Mouse (Mus musculus) lung, embryonic 16.5 days (tissue): ENCODE measurements around the gene Cyp2d11. TPM values are rescaled to one million over a fixed set of nuclear protein-coding genes. Genes with fewer than 3 reads are reported as not detected.

ENCODE experiments used
- ATAC-seq: fragments of 200-750 bp; cut with Nextera tagmentation; 2 replicates; pipeline ENCODE4 v1.8.0; 2017; ENCODE audit warnings: low read depth, mild to moderate bottlenecking, moderate library complexity
- H3K27ac ChIP-seq: fragments of 300-500 bp; sonication (generic); 2 replicates; pipeline ENCODE4 v1.5.1; 2014; ENCODE audit warnings: mild to moderate bottlenecking, control low read depth, low read length
- H3K27me3 ChIP-seq: fragments of 300-500 bp; sonication (generic); 2 replicates; pipeline ENCODE4 v1.6.1; 2014; ENCODE audit warnings: low read depth, low read length, mixed read lengths; ENCODE audit not compliant: control insufficient read depth, insufficient read depth
- H3K36me3 ChIP-seq: fragments of 300-500 bp; sonication (generic); 2 replicates; pipeline ENCODE4 v1.6.1; 2014; ENCODE audit warnings: low read length; ENCODE audit not compliant: control insufficient read depth, insufficient read depth
- H3K4me1 ChIP-seq: fragments of 300-500 bp; sonication (generic); replicated peaks from 2 replicates; pipeline ENCODE4 v1.6.1; 2014; ENCODE audit warnings: low read length, mixed read lengths; ENCODE audit not compliant: control insufficient read depth, insufficient read depth
- H3K4me2 ChIP-seq: fragments of 300-500 bp; sonication (generic); 2 replicates; pipeline ENCODE4 v1.6.1; 2014; ENCODE audit warnings: low read depth, low read length, control low read depth
- H3K4me3 ChIP-seq: fragments of 300-500 bp; sonication (generic); 2 replicates; pipeline ENCODE4 v1.5.1; 2014; ENCODE audit warnings: mild to moderate bottlenecking, low read length, control low read depth
- H3K9ac ChIP-seq: fragments of 300-500 bp; sonication (generic); 2 replicates; pipeline ENCODE4 v1.6.1; 2014; ENCODE audit warnings: low read length, control low read depth
- H3K9me3 ChIP-seq: fragments of 300-500 bp; sonication (generic); 2 replicates; pipeline ENCODE4 v1.6.1; 2016; ENCODE audit warnings: low read length; ENCODE audit not compliant: control insufficient read depth
- WGBS: fragments of 180-500 bp; shearing (Covaris S2); extraction: QIAGEN DNeasy Blood & Tissue Kit; methylation state at CpG from one replicate; pipeline ENCODE4 v1.1.7; 2014; 5-methylcytosine and 5-hydroxymethylcytosine counted together
- polyA plus RNA-seq: library from polyadenylated mRNA; unstranded; fragments of >200 nt; fragmentation: Nextera tagmentation; extraction: Ambion mirVana; gene quantifications from 2 replicates; pipeline ENCODE4 v1.2.1, GENCODE M21; 2015

Gene Cyp2d11
- polyA plus RNA-seq, 1 experiment from 2014 or later, result not detected

DNA sequence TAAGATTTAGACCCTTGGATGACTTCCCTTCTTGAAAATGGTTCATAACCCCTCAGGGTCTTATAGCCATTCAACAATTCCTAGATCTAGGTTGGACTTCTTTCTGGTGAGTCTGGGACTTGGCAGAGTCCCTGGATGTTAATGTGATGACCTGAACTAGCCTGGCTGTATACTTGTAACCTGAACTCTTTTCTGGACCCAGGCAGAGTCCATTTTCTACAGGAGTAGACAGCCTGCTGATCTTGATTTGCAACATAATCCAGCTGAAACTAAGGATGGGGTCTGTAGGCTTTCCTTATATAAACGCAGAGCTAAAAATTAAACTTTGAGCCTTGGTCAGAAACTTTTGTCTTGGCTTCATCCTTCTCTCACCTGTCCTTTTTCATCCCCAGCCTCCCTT lies 24.8 kb upstream of the Cyp2d11 start:
- no peak for ATAC-seq
- 75% methylated on average over 1 of the region's 1 CpGs for WGBS
- Histone ChIP-seq H3K9me3 (no peaks in the 10 kb centered on the region), H3K27me3 (no peaks in the 10 kb centered on the region), H3K9ac (no peak overlapping the region), H3K4me1 (peaks cover 10% of the 10 kb centered on the region), H3K27ac (no peak overlapping the region), H3K4me3 (no peak overlapping the region), H3K36me3 (no peaks in the 10 kb centered on the region), H3K4me2 (no peak overlapping the region)

DNA sequence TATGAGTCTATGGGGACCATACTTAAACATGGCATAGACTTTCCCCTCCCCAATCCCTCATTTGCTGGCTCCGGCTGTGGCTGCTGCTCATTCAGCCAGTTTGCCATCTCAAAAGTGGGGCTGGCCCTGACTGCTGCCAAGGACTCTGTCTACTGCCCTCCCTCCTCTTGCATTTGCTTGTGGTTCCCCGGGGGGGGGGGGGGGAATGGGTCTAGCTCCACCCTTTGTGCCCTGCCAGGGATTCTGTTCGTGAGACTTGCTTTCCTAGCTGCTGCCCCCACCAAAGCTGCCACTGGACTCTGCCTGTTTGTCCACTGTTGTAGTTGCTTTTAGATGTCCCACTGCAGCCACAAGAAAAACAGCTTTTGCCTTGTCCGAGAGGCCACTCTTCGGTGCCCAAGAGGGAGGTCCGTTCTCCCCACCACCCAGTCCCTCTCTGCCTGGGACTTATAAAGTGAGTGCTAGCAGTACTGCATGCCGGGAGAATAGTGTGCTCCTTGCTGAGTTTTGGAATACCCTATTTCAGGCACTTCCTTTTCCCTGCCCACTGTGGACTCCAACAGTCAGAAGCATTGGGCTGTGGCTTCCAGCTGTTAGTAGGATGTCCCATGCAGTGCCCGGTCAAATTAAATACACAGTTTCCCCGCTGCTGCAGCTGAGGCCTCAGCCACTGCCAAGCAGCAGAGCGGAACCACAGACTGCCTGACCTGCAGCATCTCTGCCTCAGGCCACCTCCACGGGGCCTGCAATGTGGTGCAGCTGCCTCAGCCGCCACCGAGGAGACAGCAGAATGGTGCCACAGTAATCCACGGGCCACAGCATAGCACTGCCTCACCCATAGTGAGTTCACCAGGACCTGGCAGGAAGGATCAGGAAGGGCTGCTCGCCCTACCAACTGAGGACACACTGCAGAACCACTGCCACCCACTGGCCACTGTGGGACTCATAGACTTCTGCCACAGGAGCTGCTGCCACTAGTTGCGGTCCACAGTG lies 23.3 kb upstream of the Cyp2d11 start:
- Histone ChIP-seq H3K36me3 (no peaks in the 10 kb centered on the region), H3K27me3 (no peaks in the 10 kb centered on the region), H3K4me1 (peaks cover 10% of the 10 kb centered on the region), H3K9me3 (no peaks in the 10 kb centered on the region), H3K4me3 (peak overlapping the region; percentile 15; the same call in 1 of the 2 replicates), H3K27ac (peak overlapping the region; percentile 57; the same call in 1 of the 2 replicates), H3K4me2 (peak overlapping the region; percentile 49), H3K9ac (peak overlapping the region; percentile 52)
- peak; percentile 96 for ATAC-seq
- 22% methylated on average over 15 of the region's 16 CpGs for WGBS

DNA sequence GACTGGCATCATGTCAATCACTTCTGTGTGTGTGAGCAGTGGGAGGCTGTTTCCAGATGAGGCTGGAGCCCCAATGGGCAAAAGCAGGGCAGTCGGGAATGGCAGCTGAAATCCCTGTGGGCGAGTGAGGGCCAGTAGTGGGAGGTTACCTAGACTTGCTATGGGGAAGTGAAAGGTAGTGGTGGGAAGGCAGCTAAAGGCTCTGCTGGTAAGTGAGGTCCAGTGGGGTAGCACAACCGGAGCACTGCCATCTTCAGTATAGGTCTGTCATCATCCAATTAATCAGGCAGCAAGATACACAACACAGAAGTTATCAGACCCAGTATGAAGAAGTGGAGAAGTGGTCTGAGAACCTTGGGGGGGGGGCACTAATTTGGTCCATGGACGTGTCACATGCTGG lies 13.7 kb upstream of the Cyp2d11 start:
- H3K27ac ChIP-seq, result no peak overlapping the region
- no peaks in the 10 kb centered on the region for H3K9me3 ChIP-seq
- no peaks in the 10 kb centered on the region for H3K27me3 ChIP-seq
- H3K4me3 ChIP-seq, result no peak overlapping the region
- H3K9ac ChIP-seq, result no peak overlapping the region
- ATAC-seq, result no peak
- H3K36me3 ChIP-seq, result no peaks in the 10 kb centered on the region
- no peak overlapping the region for H3K4me2 ChIP-seq
- no peaks in the 10 kb centered on the region for H3K4me1 ChIP-seq
- WGBS, result 65% methylated on average over 4 of the region's 4 CpGs

- Histone ChIP-seq H3K27ac (no peak within 1 kb of the TSS), H3K9ac (no peak within 1 kb of the TSS), H3K4me3 (no peak within 1 kb of the TSS), H3K4me2 (no peak within 1 kb of the TSS), H3K36me3 (no peaks in the 10 kb centered on the region), H3K4me1 (no peaks in the 10 kb centered on the region), H3K9me3 (no peaks in the 10 kb centered on the region), H3K27me3 (no peaks in the 10 kb centered on the region)
- no peak for ATAC-seq
- WGBS, result 92% methylated on average over 6 of the region's 6 CpGs
These were observed 13.2 kb upstream of the Cyp2d11 start, which contains the start of gene Cyp2d10 for GRCm38 (mm10) chr15:82406981-82407380. Gene Cyp2d10 (minus strand): TSS chr15:82407195.

- Histone ChIP-seq H3K27ac (no peak overlapping the region), H3K4me3 (no peak overlapping the region), H3K4me1 (no peaks in the 10 kb centered on the region), H3K27me3 (no peaks in the 10 kb centered on the region), H3K36me3 (no peaks in the 10 kb centered on the region), H3K9me3 (no peaks in the 10 kb centered on the region), H3K9ac (no peak overlapping the region), H3K4me2 (no peak overlapping the region)
- WGBS, result 74% methylated on average over 3 of the region's 3 CpGs
- no peak for ATAC-seq
These were observed 10.3 kb upstream of the Cyp2d11 start for GRCm38 (mm10) chr15:82404163-82404562.

GRCm38 (mm10) chr15:82403606-82404005 lies 9.8 kb upstream of the Cyp2d11 start:
- no peak overlapping the region for H3K9ac ChIP-seq
- ATAC-seq, result no peak

GRCm38 (mm10) chr15:82402741-82403140 lies 8.9 kb upstream of the Cyp2d11 start:
- Histone ChIP-seq H3K27me3 (no peaks in the 10 kb centered on the region), H3K4me2 (no peak overlapping the region), H3K4me1 (no peaks in the 10 kb centered on the region), H3K4me3 (no peak overlapping the region), H3K27ac (no peak overlapping the region), H3K9ac (no peak overlapping the region), H3K9me3 (no peaks in the 10 kb centered on the region), H3K36me3 (no peaks in the 10 kb centered on the region)
- ATAC-seq, result no peak
- WGBS, result 88% methylated on average over 6 of the region's 6 CpGs

More at GRCm38 (mm10) chr15:82403606-82404005, 9.8 kb upstream of the Cyp2d11 start:
- no peaks in the 10 kb centered on the region for H3K27me3 ChIP-seq
- no peaks in the 10 kb centered on the region for H3K4me1 ChIP-seq
- H3K4me2 ChIP-seq, result no peak overlapping the region
- no peaks in the 10 kb centered on the region for H3K9me3 ChIP-seq
- 90% methylated on average over 9 of the region's 9 CpGs for WGBS
- no peak overlapping the region for H3K4me3 ChIP-seq
- H3K36me3 ChIP-seq, result no peaks in the 10 kb centered on the region
- H3K27ac ChIP-seq, result no peak overlapping the region

DNA sequence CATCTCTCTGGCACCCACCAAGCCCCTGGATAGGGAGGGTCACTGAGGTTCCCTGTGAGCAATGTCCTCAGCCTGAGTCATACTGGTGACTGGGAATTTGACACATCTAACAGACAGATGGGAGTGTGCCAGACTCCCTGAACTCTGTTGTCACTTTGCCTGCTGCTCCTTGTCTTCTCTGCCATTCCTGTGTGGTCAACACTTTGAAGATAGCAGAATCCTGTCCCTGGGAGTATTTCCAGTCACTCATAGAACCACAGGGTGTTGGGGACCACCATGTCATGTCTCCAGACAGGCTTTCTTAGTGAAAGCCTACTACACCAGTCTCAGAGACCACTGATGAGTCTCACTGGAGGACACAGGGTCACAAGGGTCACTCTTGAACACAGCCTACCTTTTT lies 8.3 kb upstream of the Cyp2d11 start:
- ATAC-seq, result no peak
- H3K27ac ChIP-seq, result no peak overlapping the region
- no peak overlapping the region for H3K4me2 ChIP-seq

DNA sequence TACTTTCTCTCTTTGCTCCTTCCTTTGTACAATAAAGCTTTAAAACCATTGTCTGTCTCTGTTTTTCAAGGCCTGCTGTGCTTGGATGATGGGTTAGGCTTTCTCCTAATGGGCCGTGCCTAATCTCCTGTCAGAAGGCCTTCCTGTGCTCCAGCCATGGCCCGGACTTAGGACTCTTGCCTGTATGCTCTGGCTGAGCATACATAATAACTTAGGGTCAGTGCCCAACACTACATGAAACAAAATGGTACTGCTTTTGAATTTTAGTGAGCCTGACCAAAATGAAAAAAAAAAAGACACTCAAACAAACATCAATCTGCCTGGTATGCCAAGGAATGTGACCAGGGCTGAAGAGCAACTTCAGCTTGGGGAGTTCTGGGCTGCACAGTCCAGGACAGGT lies 7.7 kb upstream of the Cyp2d11 start:
- Histone ChIP-seq H3K9me3 (no peaks in the 10 kb centered on the region), H3K4me3 (no peak overlapping the region), H3K4me1 (no peaks in the 10 kb centered on the region), H3K27ac (no peak overlapping the region), H3K36me3 (no peaks in the 10 kb centered on the region), H3K27me3 (no peaks in the 10 kb centered on the region), H3K4me2 (no peak overlapping the region), H3K9ac (no peak overlapping the region)
- no peak for ATAC-seq
- whole genome bisulfite sequencing, result 62% methylated on average over 2 of the region's 2 CpGs

More for the DNA sequence above, 8.3 kb upstream of the Cyp2d11 start:
- H3K36me3 ChIP-seq, result no peaks in the 10 kb centered on the region
- H3K9ac ChIP-seq, result no peak overlapping the region
- H3K9me3 ChIP-seq, result no peaks in the 10 kb centered on the region
- no peaks in the 10 kb centered on the region for H3K4me1 ChIP-seq
- no peak overlapping the region for H3K4me3 ChIP-seq
- no peaks in the 10 kb centered on the region for H3K27me3 ChIP-seq
